Mouse (Mus musculus): Measurements from ENCODE around the gene Stx3. TPM values are rescaled to one million over a fixed set of nuclear protein-coding genes. Genes with fewer than 3 reads are reported as not detected.

The Stx3 gene
- total and polyA plus RNA-seq, 2 experiments from 2014 or later, result 27.2 to 31.3 TPM

DNA sequence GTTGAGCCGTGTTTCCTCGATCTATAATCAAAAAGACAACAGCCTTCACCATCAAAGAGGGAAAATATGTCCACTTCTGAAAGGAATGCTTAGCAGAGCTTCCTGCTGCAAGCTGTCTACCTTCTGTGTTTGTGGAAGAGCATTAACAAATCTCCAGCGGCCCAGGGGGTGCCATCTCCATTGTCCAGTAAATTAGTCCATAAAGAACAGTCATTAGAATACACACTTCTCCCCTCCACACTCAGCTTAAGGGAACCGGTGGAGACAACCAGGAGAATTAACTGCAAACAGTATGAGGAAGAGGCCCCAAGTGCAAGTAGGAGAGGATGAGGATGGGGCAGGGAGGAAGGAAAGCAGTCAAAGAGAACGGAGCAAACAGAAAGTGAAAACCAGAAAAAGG is 27.4 kb downstream of the Stx3 start:
- no peak overlapping the region for H3K27ac ChIP-seq (ENCODE audit: low read depth, low read length)
- no peak overlapping the region for H3K4me2 ChIP-seq (ENCODE audit: low read depth)
- H3K27me3 ChIP-seq (ENCODE audit: insufficient read depth, low read length), result no peaks in the 10 kb centered on the region
- WGBS, result 65% methylated on average over 5 of the region's 5 CpGs
- no peaks in the 10 kb centered on the region for H3K4me1 ChIP-seq (ENCODE audit: insufficient read depth)
- no peaks in the 10 kb centered on the region for H3K9me3 ChIP-seq (ENCODE audit: low read length)
- ATAC-seq (no peak), DNase-seq (no peak)
- H3K9ac ChIP-seq, result no peak overlapping the region
- TF ChIP-seq CTCF (IDR thresholded peaks at IDR 0.05; ENCODE audit: low read depth), result no peak
- no peak overlapping the region for H3K4me3 ChIP-seq (ENCODE audit: low read depth, low read length)
- peaks cover 11% of the 10 kb centered on the region; the same call in 1 of the 2 replicates for H3K36me3 ChIP-seq (ENCODE audit: insufficient read depth)

DNA sequence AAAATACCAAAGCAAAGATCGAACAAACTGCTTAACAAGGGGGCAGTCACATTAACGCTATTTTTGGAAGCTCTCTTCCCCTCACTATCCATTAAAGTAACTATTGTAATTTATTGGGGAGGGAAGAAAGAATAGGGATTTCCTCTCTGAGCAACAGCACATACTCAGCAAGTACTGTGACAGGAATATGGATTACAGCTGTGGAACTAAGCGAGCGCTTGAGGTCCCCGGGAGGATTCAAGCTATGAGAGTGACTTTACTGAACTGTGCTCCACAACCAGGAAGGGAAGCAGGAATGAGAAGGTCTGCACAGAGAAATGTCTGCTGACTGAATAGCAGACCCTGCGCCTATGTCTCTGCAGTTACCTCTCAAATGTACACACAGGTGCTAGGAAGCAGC is 30.3 kb downstream of the Stx3 start:
- DNase-seq, result no peak
- Histone ChIP-seq H3K36me3 (ENCODE audit: insufficient read depth) (peaks cover 11% of the 10 kb centered on the region; the same call in 1 of the 2 replicates), H3K9me3 (ENCODE audit: low read length) (no peaks in the 10 kb centered on the region), H3K4me2 (ENCODE audit: low read depth) (no peak overlapping the region), H3K27ac (ENCODE audit: low read depth, low read length) (no peak overlapping the region), H3K9ac (no peak overlapping the region), H3K27me3 (ENCODE audit: insufficient read depth, low read length) (no peaks in the 10 kb centered on the region), H3K4me1 (ENCODE audit: insufficient read depth) (no peaks in the 10 kb centered on the region), H3K4me3 (ENCODE audit: low read depth, low read length) (no peak overlapping the region)
- no peak for TF ChIP-seq CTCF (IDR thresholded peaks at IDR 0.05; ENCODE audit: low read depth)
- no peak for ATAC-seq
- 92% methylated on average over 6 of the region's 6 CpGs for WGBS

DNA sequence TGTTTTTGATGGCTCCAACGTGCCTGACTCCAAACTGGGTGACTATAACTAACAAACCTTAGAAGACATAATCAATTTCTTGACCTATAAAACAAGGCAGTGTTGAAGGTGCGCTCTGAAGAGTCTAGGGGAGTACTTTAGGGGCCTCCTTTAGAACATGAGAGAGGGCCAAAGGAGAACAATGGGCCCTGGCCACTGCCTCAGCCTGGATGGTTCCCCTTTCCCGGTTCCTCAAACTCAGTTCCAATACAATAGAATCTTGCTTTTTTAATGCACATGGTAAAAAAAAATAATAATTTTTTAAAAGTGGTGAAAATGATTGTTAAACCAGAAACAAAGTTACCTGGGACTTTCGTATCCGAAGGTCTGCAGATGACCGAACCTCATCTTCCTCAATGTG is 31.4 kb downstream of the Stx3 start:
- H3K27ac ChIP-seq (ENCODE audit: low read depth, low read length), result no peak overlapping the region
- 92% methylated on average over 6 of the region's 6 CpGs for WGBS

DNA sequence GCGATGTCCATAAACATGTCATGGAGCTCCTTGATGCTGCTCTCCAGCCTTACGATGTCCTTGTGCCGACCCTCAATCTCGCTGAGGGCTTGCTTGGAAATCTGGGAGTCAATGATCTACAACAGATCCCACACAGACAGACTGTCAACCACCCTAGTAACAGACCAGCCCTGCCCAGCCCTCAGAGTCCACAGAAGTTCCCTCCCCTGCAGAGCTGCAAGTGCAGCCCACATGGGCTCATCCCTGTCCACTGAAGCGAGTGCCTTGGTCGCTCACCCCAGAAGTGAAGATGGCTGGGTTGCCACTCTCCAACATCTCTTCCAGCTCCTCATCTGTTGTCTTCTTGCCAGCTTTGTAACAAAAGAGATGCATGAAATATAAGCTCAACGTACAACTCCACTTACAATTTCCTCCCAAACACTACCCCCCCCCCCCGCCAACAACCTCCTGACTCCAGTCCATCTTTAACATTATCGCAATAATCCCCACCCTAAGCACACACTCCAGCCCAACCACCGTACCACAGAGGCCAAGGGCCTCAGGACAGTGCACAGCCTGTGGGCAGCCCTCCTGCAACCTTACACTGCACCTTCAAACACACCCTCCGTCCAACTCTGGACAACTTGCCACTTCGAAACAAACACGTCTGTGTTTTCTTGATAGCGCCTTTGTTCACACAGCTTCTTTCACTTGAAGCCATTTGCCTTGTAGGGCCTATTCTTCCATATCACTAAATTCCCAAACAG is 33.6 kb downstream of the Stx3 start:
- DNase-seq (no peak), ATAC-seq (no peak)
- H3K36me3 ChIP-seq (ENCODE audit: insufficient read depth), result peaks cover 11% of the 10 kb centered on the region; the same call in 1 of the 2 replicates
- no peak overlapping the region for H3K4me2 ChIP-seq (ENCODE audit: low read depth)
- no peaks in the 10 kb centered on the region for H3K27me3 ChIP-seq (ENCODE audit: insufficient read depth, low read length)
- no peak overlapping the region for H3K27ac ChIP-seq (ENCODE audit: low read depth, low read length)
- WGBS, result 92% methylated on average over 14 of the region's 14 CpGs
- no peak overlapping the region for H3K9ac ChIP-seq
- no peak overlapping the region for H3K4me3 ChIP-seq (ENCODE audit: low read depth, low read length)
- H3K4me1 ChIP-seq (ENCODE audit: insufficient read depth), result no peaks in the 10 kb centered on the region
- H3K9me3 ChIP-seq (ENCODE audit: low read length), result no peaks in the 10 kb centered on the region
- no peak for TF ChIP-seq CTCF (IDR thresholded peaks at IDR 0.05; ENCODE audit: low read depth)

More for the DNA sequence above, 31.4 kb downstream of the Stx3 start:
- ATAC-seq (no peak), DNase-seq (no peak)
- Histone ChIP-seq H3K27me3 (ENCODE audit: insufficient read depth, low read length) (no peaks in the 10 kb centered on the region), H3K9ac (no peak overlapping the region), H3K36me3 (ENCODE audit: insufficient read depth) (peaks cover 11% of the 10 kb centered on the region; the same call in 1 of the 2 replicates), H3K4me2 (ENCODE audit: low read depth) (no peak overlapping the region), H3K4me3 (ENCODE audit: low read depth, low read length) (no peak overlapping the region), H3K9me3 (ENCODE audit: low read length) (no peaks in the 10 kb centered on the region), H3K4me1 (ENCODE audit: insufficient read depth) (no peaks in the 10 kb centered on the region)
- TF ChIP-seq CTCF (IDR thresholded peaks at IDR 0.05; ENCODE audit: low read depth), result no peak

DNA sequence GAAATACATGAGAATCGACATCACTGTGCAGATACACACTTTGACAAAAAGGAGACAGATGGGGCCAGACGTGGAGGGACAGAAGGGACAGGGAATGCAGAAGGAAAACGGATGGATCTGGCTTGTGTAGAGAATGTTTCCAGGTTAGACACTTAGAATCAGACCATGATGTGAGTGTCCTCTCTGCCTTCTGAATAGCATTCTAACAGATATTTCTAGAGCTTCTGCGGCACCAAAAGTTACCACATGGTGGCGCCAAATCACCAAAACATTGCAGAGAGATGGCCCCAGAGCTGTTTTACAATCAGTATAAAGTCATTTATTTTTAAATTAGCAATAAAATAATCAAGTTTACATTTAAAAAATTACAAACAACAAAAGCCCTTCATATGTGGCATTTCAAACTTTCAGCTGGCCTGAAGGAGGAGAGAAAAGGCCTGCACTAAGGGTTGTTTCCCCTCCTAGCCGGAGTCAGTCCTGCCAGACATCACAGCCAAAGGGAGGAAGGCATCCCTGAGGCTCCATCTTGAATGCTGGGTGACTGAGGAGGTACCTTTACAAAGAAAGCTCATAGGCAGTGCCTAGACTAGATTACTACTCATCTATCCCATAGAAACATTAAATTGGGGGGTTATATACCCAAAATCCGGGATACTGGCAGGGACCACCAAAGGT is 41.9 kb downstream of the Stx3 start:
- Histone ChIP-seq H3K36me3 (ENCODE audit: insufficient read depth) (peaks cover 36% of the 10 kb centered on the region), H3K4me3 (ENCODE audit: low read depth, low read length) (no peak overlapping the region), H3K27me3 (ENCODE audit: insufficient read depth, low read length) (no peaks in the 10 kb centered on the region), H3K9ac (no peak overlapping the region), H3K9me3 (ENCODE audit: low read length) (no peaks in the 10 kb centered on the region), H3K4me1 (ENCODE audit: insufficient read depth) (no peaks in the 10 kb centered on the region), H3K27ac (ENCODE audit: low read depth, low read length) (no peak overlapping the region), H3K4me2 (ENCODE audit: low read depth) (no peak overlapping the region)
- peak; percentile 79 for TF ChIP-seq CTCF (IDR thresholded peaks at IDR 0.05; ENCODE audit: low read depth)
- peak; percentile 79 for DNase-seq
- peak; percentile 82 for ATAC-seq
- 57% methylated on average over 7 of the region's 7 CpGs for WGBS

DNA sequence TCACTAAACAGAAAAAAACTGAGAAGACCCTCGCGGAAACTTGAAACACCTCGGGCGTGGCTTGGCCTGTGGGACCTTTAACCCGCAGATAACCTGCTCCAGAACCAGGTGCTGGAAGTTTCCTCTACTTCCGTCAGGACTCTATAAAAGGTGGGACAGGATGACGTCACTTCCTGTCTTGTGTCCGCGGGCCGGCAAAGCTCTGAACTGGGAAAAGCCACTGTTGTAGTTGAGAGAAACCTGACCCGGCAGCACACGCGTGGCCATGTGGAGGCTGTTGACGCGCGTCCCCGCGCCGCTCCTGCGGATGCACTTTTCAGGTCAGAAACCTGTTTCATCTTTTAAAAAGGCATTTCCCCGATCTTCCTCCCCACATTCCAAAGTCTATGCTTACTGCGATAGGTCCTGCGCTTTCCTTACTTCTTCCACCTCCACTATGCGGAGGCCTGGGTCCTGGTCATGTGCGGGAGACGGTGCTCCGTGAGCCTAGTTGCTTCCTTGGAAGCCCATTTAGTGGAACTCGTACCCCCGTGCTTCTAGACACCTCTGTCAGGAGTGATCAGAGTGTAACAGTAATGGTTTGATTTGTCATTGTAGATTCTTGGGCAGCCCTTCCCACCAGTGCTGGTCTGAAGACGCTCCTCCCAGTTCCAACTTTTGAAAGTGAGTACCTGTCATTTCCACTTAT is 48.9 kb downstream of the Stx3 start, which contains the start of gene Mrpl16:
Mrpl16 (plus strand) TSS at position 187 of the 688 bp plus-strand sequence.
- Histone ChIP-seq H3K9me3 (ENCODE audit: low read length) (no peaks in the 10 kb centered on the region), H3K9ac (peak within 1 kb of the TSS; percentile 68), H3K27me3 (ENCODE audit: insufficient read depth, low read length) (no peaks in the 10 kb centered on the region), H3K4me1 (ENCODE audit: insufficient read depth) (no peaks in the 10 kb centered on the region), H3K4me3 (ENCODE audit: low read depth, low read length) (peak within 1 kb of the TSS; percentile 68), H3K36me3 (ENCODE audit: insufficient read depth) (peaks cover 19% of the 10 kb centered on the region), H3K27ac (ENCODE audit: low read depth, low read length) (0 out of 2 replicates have a peak within 1 kb of the TSS, but pooled peaks have one; percentile 52), H3K4me2 (ENCODE audit: low read depth) (peak within 1 kb of the TSS; percentile 74)
- peak; percentile 94 for DNase-seq
- WGBS, result 2% methylated on average over 30 of the region's 30 CpGs
- no peak for TF ChIP-seq CTCF (IDR thresholded peaks at IDR 0.05; ENCODE audit: low read depth)
- peak; percentile 94 for ATAC-seq
